Mouse (Mus musculus) spleen, postnatal 10 days (tissue): ENCODE data around the gene Epas1.

Experiments
- DNase-seq, 2 experiments: peaks; one replicate each; pipeline ENCODE4 v3.0.0; 2021 to 2022; ENCODE audit warnings: low spot score in 2 of 2

Gene Epas1

DNA sequence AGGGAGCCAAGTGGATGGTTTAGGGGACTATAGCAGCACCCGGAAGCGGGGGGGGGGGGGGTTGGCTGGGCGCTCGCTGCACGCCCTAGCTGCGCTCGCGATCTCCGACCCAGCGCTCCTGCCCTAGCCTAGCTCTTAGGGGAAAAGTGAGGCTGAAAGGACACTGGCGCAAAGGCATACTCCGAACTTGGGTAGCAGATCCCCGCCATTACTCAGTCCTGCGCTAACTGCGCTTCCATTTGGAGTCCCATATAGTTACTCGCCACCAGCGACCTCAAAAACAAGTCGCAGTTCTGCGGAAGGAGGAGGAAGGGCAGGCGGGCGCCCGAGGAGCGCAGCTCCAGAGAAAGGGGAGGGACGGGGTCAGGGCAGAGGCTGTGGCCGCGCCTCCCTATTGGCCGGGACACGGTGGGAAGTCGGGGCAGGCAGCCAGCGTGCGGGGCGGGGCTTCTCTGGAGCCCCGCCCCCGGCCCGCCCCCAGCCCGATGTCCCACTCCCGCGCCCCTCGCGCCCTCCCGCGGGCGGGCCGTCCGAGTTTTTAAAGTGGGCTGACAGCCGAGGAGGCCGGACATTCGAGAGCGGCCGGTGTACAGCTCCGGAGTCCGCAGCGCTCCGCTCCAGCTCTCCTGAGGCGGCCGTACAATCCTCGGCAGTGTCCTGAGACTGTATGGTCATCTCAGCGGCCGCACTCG lies at the start of gene Epas1:
Gene Epas1, plus strand, starts transcription at position 571 of the 692 bp plus-strand sequence.
- peak; percentile 38 to 63 for DNase-seq

GRCm38 (mm10) chr17:86705236-86705635 lies 48.3 kb upstream of the Epas1 start:
- no peak for DNase-seq

DNA sequence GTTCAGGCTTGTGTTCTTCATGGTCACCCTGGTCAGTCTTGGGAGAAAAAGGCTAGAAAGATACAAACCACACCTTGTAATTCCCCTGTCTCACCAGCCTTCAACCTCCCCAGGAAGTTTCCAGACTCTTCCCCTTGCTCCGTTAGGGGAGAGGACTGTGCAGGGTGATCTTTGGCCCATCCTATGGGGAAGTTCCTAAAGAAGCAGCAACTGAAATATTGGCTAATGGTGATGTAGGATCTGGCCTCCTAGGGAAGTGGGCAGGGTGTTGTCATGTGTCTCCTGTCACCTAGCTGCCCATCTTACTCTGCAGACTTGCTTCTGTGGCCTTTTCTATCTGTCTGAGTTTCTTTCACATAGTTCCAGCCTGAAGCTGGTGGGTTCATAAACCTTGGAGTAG lies 47.0 kb upstream of the Epas1 start:
- DNase-seq, result no peak

DNA sequence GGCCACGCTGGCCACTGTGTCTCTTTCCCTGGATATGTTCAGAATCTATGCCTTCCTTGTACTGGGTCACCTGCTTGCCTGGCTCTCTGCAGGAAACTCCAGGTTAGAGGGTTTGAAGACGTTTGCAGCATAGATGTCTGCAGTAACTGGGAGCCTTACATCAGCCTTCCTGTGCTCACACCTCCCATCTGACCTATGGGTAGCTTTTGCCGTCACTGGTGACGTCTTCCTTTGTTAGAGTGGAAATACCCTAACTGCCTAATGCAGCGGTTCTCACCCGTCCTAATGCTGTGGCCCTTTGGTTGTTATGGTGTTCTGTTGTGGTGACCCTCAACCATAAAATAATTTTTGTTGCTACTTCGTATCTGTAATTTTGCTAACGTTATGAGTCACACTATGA lies 43.7 kb upstream of the Epas1 start:
- no peak for DNase-seq

- no peak for DNase-seq
Measured at GRCm38 (mm10) chr17:86710379-86710778, 43.1 kb upstream of the Epas1 start.

GRCm38 (mm10) chr17:86711949-86712348 lies 41.6 kb upstream of the Epas1 start:
- no peak for DNase-seq

DNA sequence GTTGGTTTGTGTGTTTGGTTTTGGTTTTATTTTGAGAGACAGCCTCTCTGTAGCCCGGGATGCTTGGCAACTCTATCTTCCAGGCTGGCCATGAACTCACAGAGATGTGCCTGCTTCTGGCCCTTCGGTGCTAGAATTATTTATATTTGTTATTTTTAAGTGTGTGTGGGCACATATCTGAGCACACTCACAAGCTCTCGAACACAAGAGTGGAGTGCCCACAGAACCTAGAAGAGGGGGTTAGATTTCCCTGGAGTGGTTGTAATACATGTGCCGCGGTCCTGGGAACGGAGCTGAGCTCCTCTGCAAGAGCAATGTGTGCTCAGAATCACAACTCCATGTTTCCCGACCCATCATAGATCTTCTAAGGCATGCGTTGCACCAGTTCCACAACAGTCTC lies 40.9 kb upstream of the Epas1 start:
- no peak for DNase-seq

GRCm38 (mm10) chr17:86713591-86713990 lies 39.9 kb upstream of the Epas1 start:
- no peak for DNase-seq

DNA sequence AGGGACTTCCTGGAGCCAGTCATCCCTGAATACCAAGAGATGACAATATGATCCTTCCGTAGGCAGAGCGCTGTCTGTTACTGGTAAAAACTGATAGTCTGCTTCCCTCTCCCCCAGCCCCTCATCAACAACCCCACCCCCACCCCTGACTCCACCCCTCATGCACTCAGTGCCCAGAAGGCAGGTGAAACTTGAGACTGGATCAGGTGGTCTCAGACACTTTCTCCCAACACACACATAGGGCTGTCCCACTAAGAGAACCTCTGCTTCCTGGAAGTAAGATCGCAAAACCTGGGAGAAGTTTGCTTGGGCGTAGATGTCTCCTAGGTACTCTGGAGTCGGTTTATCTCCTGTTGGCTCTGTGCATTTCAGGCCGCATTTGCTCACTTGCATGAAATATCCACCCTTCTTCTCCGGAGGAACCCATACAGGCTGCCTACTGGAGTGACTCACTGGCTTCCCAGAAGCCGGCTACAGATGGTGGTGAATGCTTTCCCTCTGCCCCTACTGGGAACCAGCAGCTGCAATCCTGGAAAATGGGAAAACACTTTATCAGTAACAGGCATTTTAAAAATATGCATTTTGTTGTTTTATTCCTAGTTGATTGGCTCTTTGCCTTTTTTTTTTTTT lies 28.6 kb upstream of the Epas1 start:
- DNase-seq, result no peak

DNA sequence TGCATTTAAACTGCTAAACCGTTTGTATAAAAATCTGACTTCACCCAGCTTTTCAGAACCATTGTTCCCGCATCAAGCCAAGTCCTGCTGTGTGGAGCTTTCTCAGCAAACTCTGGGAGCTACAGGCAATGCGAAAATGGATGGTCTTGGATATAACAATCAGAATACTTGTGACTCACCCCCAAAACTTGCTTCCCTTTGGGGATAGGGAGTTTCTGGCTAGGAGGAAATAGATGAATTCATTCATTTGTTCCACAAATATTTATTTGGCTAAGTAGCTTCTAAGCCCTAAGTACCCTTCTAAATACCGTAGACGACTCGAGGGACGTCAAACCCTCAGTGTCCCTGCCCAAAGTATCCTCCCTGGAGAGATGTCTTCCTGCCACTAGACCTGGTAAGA lies 27.0 kb upstream of the Epas1 start:
- no peak for DNase-seq

DNA sequence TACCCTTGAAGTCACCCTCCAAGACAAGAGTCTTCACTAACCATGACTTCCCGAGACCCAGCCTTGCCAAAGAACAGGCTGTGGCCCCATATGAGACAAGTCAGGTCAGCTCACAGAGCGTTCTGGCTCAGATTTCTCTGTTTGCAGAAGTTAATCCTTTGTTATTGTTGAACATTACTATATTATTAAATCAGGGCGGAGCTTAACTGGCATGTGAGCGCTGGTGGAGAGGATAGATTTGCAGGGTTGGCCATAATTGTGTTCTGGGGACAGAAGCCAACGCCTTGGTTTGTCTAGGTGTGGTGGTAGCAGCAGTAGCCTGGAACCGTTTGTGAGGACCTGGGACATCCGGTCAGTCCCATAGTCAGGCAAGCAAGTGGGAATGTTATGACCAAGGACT lies 26.5 kb upstream of the Epas1 start:
- DNase-seq, result no peak

- DNase-seq, result no peak
Measured at GRCm38 (mm10) chr17:86731273-86731672, 22.2 kb upstream of the Epas1 start.

GRCm38 (mm10) chr17:86732024-86732423 lies 21.5 kb upstream of the Epas1 start:
- peak; percentile 32 to 80 for DNase-seq

DNA sequence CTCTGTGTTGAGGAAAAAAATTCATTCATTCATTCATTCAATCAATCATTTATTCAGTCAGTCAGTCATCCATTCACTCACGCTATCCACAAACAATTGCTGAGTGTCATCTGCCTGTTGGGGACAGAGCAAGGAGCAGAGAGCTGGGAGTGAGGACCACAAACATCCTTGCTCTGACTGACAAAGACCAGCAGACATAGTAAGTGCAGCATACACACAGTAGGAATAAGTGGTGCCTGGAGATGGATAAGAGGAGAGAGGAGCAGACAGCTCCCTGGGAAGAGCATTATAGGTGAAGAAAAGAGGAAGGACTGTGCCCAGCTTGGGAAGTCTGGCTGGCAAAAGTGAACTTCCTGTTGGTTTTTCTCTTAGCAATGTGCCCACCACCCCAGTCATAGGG lies 21.0 kb upstream of the Epas1 start:
- DNase-seq, result no peak

DNA sequence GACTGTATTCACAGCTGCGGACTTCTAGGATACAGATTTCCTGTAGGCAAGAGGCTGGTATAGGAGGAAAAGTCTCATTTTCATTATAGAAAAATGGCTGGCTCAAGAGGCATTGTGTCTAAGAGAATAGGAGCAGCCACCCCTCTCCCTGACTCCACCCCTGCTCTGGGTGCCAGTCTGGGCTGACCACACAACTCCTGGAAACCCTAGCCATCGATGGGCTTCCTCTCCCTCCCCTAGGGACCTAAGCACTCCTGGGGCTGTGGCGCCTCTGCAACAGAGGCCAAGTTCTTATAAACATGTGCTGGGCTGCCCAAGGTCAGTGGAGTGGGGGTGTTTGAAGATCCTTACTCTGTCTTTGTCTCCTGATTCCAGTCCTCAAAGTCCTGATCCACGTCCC lies 19.9 kb upstream of the Epas1 start:
- no peak for DNase-seq

DNA sequence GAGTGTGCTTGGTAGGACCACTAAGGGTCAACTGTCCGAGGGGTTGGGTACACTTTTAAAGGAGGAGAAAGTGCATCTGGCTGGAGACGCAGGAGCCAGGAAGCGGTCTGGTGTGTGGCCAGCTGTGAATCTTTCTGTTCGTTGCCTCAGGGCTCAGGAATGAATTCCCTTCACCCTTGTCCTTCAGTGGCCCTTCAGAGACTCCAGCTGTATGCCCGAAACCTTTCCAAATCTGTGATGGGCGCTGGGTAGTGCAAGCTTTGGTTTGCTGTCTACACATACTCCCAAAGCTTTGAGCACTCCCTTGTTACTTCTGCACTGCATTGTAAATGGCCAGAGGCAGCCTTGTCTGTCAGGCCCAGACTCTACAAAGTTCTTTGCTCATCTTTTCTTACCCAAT lies 15.0 kb upstream of the Epas1 start:
- no peak for DNase-seq

- no peak for DNase-seq
Measured at GRCm38 (mm10) chr17:86743351-86743941, 10.1 kb upstream of the Epas1 start.

GRCm38 (mm10) chr17:86744943-86745342 lies 8.6 kb upstream of the Epas1 start:
- no peak for DNase-seq

DNA sequence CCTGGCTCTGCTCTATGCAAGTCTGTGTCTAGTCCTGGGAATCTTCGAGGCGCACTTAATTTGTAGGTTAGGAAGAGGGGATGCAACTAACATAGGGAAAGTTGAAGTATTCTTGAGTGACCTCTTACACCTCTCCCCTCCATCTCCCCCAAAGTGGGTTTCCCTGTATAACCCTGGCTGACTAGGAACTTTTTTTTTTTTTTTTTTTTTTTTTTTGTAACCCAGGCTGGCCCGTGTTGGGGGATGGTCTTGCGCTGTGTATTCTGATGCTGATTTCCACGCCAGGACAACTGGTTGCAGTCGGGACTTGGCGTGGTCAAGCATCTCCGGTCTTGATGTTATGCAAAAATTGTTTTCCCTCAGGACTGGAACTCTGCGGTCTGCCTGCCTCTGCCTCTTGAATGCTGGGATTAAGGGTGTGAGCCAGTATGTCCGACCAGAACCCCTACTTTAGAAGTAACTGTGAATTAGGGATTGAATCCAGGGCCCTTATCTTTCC lies 2.1 kb upstream of the Epas1 start:
- DNase-seq, result no peak

- DNase-seq, result peak; percentile 21 to 57
Measured at GRCm38 (mm10) chr17:86753931-86754805, 668 bp downstream of the Epas1 start.

DNA sequence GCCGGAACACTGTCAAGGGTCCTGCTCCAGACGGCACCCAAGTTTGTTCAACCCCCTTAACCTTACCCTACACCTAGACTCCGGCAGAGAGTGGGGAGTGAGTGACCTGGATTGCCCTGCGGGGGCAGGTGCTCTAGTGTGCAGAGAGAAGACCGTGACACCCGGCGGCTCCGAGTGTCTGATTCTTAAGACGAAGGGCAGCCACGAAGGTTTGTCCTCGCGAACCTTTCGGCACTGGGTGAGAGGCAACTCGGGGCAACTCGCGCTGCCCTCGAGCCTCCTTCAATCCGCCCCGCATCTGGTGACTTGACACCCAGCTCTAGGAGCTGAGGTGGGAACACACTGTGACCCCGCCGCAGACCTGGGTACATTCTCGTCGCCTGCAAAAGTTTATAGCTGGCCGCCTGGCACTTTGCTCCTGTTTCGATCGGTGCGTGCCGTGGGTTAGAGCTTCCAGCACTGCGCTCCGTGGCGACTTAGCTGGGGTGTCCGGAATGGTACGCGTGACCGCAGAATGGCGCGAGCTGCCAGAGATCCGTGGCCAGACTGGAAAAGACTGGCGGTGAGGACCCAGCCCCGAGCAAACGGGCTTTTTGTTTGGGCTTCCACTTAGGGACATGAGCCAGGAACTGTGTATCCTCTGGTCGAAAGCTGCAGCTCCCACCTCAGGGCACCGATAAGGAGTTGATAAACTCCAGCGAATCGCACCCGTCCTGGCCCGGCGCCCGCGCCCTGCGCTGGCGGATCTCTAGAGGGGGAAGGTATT lies 1.5 kb downstream of the Epas1 start:
- DNase-seq, result peak; percentile 13 to 20
